Mouse (Mus musculus) small intestine, adult 2 months (tissue): ENCODE results near the gene Tbc1d30. TPM values are rescaled to one million over a fixed set of nuclear protein-coding genes. Genes with fewer than 3 reads are reported as not detected.

ENCODE experiments used
- H3K27ac ChIP-seq: fragments of 200-500 bp; 2 replicates; pipeline ENCODE4 v1.5.1; 2012; ENCODE audit warnings: low read depth, low read length, control low read depth, inconsistent platforms; ENCODE audit not compliant: insufficient read depth
- H3K27me3 ChIP-seq: fragments of 200-500 bp; 2 replicates; pipeline ENCODE4 v1.6.1; 2012; ENCODE audit warnings: mild to moderate bottlenecking, moderate library complexity, low read length, inconsistent platforms; ENCODE audit not compliant: control insufficient read depth, insufficient read depth
- H3K36me3 ChIP-seq: fragments of 200-500 bp; 2 replicates; pipeline ENCODE4 v1.6.1; 2012; ENCODE audit warnings: mild to moderate bottlenecking, low read length, control low read depth, inconsistent platforms; ENCODE audit not compliant: control insufficient read depth, insufficient read depth
- H3K4me1 ChIP-seq: fragments of 200-500 bp; 2 replicates; pipeline ENCODE4 v1.6.1; 2012; ENCODE audit warnings: low read length, inconsistent platforms, mixed read lengths; ENCODE audit not compliant: control insufficient read depth, insufficient read depth, insufficient read length
- H3K4me3 ChIP-seq: fragments of 200-500 bp; 2 replicates; pipeline ENCODE4 v1.5.1; 2012; ENCODE audit warnings: low read depth, mild to moderate bottlenecking, control low read depth, inconsistent platforms, low read length, moderate library complexity
- CTCF ChIP-seq: fragments of 200-500 bp; IDR thresholded peaks from 2 replicates; pipeline ENCODE4 v1.5.1; 2012; ENCODE audit warnings: low read depth, mild to moderate bottlenecking, control low read depth, inconsistent platforms, low read length, moderate library complexity, mixed read lengths; ENCODE audit not compliant: insufficient replicate concordance, insufficient read length; ENCODE audit errors: extremely low read depth
- POLR2A ChIP-seq: fragments of 200-500 bp; IDR thresholded peaks from 2 replicates; pipeline ENCODE4 v1.6.1; 2012; ENCODE audit warnings: low read depth, mild to moderate bottlenecking, control low read depth, inconsistent platforms, low read length, moderate library complexity
- WGBS: fragments of 180-500 bp; shearing (Covaris S2); methylation state at CpG from one replicate; pipeline ENCODE4 v1.1.7; 2018; 5-methylcytosine and 5-hydroxymethylcytosine counted together
- polyA plus RNA-seq: library from polyadenylated mRNA; depleted of rRNA; stranded (reverse); fragments of >200 nt; gene quantifications from 2 replicates; pipeline ENCODE4 v1.2.3, GENCODE M21; 2012

Gene Tbc1d30
- polyA plus RNA-seq, 1 experiment, result 5.5 TPM

DNA sequence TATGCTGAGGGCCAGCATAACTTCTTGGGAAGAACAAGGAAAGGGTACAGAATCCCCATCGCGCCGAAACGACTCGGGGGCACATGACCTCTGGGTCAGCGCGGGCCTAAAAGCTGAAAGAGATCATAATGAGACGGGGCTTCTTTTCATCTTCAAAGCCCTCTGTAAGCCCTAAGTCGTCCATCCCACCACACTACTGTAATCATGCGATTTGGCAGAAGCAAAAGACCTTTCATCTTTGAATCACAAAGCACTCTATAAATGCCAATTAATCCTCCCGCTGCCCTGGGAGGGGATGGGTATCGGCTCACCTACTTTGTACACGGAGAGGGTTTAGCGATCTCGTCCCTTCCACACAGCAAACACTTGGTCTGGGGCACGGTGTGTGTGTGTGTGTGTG is 112.5 kb downstream of the Tbc1d30 start:
- TF ChIP-seq CTCF (no peak), POLR2A (no peak)
- H3K4me3 ChIP-seq, result no peak overlapping the region
- no peaks in the 10 kb centered on the region for H3K27me3 ChIP-seq
- H3K27ac ChIP-seq, result no peak overlapping the region
- H3K36me3 ChIP-seq, result no peaks in the 10 kb centered on the region
- no peaks in the 10 kb centered on the region for H3K4me1 ChIP-seq
- 79% methylated on average over 16 of the region's 16 CpGs for WGBS

GRCm38 (mm10) chr10:121237377-121237776 is 113.7 kb downstream of the Tbc1d30 start:
- no peaks in the 10 kb centered on the region for H3K4me1 ChIP-seq
- no peaks in the 10 kb centered on the region for H3K27me3 ChIP-seq
- WGBS, result 65% methylated on average over 5 of the region's 5 CpGs
- H3K27ac ChIP-seq, result no peak overlapping the region
- TF ChIP-seq POLR2A (no peak), CTCF (no peak)
- no peak overlapping the region for H3K4me3 ChIP-seq
- H3K36me3 ChIP-seq, result no peaks in the 10 kb centered on the region

DNA sequence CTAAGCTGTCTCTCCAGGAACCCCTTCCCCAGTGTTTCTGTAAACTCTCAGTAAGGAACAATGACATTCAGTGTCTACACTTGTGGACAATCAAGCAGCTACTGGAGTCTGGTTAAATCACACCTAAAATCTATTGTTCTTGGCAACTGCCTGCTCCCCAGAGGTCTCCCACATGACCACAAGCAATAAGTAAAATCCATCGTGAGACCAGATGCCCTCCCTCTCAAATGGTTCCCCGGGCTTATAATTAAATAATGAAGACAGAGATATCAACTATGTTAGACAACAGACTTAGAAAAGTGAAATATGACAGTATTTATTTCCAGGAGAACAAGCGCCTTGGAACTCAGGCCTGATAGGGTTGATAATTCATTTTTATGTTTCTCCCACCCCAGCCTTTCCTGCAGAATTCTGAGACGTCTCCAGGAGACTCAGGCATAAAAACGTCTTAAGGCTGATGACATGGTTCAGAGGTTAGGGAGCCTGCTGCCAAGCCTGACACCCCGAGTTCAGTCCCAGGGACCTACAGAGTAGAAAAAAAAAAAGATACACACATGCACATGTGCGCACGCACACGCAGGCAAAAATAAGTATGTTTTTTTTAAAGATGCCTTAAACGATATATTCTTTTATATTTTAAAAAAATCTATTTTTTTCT is 115.8 kb downstream of the Tbc1d30 start:
- Histone ChIP-seq H3K4me3 (no peak overlapping the region), H3K27ac (no peak overlapping the region), H3K4me1 (no peaks in the 10 kb centered on the region), H3K27me3 (no peaks in the 10 kb centered on the region), H3K36me3 (no peaks in the 10 kb centered on the region)
- WGBS, result 72% methylated on average over 10 of the region's 10 CpGs
- TF ChIP-seq POLR2A (no peak), CTCF (no peak)

- Histone ChIP-seq H3K4me3 (no peak overlapping the region), H3K4me1 (no peaks in the 10 kb centered on the region), H3K36me3 (no peaks in the 10 kb centered on the region), H3K27me3 (no peaks in the 10 kb centered on the region), H3K27ac (no peak overlapping the region)
- 76% methylated on average over 3 of the region's 3 CpGs for WGBS
- TF ChIP-seq CTCF (no peak), POLR2A (no peak)
Observed at GRCm38 (mm10) chr10:121234476-121234875, 116.6 kb downstream of the Tbc1d30 start.

- Histone ChIP-seq H3K4me1 (no peaks in the 10 kb centered on the region), H3K27me3 (no peaks in the 10 kb centered on the region), H3K4me3 (no peak overlapping the region), H3K27ac (no peak overlapping the region), H3K36me3 (no peaks in the 10 kb centered on the region)
- TF ChIP-seq CTCF (no peak), POLR2A (no peak)
- WGBS, result 85% methylated on average over 15 of the region's 15 CpGs
Observed at GRCm38 (mm10) chr10:121228422-121228953, 122.6 kb downstream of the Tbc1d30 start.

DNA sequence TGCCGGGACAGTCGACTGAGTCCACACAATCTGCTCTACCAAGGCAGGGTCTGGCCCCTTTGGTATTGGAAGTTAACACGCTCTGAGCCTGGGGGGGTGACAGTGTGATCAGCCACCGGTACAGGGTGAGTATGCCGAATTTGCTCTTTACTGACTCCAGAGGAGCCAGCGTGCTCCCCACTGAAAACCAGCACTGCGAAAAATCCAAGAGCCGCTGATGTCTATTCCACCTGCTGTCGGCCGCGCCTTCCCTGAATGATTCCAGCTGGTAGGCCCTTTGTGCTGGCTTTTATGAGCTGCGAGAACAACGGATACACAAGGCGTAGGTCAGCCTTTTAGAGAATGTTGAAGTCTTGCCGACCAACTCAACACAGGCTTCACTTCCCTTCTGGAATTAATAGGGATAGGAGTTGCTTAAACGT is 123.1 kb downstream of the Tbc1d30 start:
- H3K27ac ChIP-seq, result no peak overlapping the region
- WGBS, result 62% methylated on average over 16 of the region's 16 CpGs
- no peak overlapping the region for H3K4me3 ChIP-seq
- no peak for TF ChIP-seq POLR2A
- no peak for TF ChIP-seq CTCF
- H3K4me1 ChIP-seq, result no peaks in the 10 kb centered on the region
- H3K27me3 ChIP-seq, result no peaks in the 10 kb centered on the region
- no peaks in the 10 kb centered on the region for H3K36me3 ChIP-seq

GRCm38 (mm10) chr10:121227403-121227802 is 123.7 kb downstream of the Tbc1d30 start:
- TF ChIP-seq POLR2A (no peak), CTCF (no peak)
- no peak overlapping the region for H3K27ac ChIP-seq

More at GRCm38 (mm10) chr10:121227403-121227802, 123.7 kb downstream of the Tbc1d30 start:
- no peak overlapping the region for H3K4me3 ChIP-seq
- 84% methylated on average over 5 of the region's 5 CpGs for whole genome bisulfite sequencing
- H3K27me3 ChIP-seq, result no peaks in the 10 kb centered on the region
- H3K4me1 ChIP-seq, result no peaks in the 10 kb centered on the region
- H3K36me3 ChIP-seq, result no peaks in the 10 kb centered on the region
